Mouse (Mus musculus): ENCODE measurements around the gene March7.

GRCm38 (mm10) chr2:60217620-60218019, 7.9 kb downstream of the March7 start:
- TF ChIP-seq CTCF (IDR thresholded peaks at IDR 0.05; ENCODE audit: low read depth, low read length) (no peak), GATA1 (IDR thresholded peaks at IDR 0.05; ENCODE audit: borderline replicate concordance, low read length) (no peak), GATA2 (IDR thresholded peaks at IDR 0.05; ENCODE audit: borderline replicate concordance, low read depth, low read length) (no peak)

Data from G1E (cell line).